Mouse (Mus musculus) thymus, postnatal 4 days (tissue): ENCODE measurements around the gene Tnfsf12.

Experiments
- DNase-seq: peaks from one replicate; pipeline ENCODE4 v3.0.0; 2021

Tnfsf12 gene

GRCm38 (mm10) chr11:69695361-69696181 is at the start of gene Tnfsf12, which contains the start of gene Tnfsfm13:
TSS of gene Tnfsf12 (minus strand) at chr11:69695849.
TSS of gene Tnfsfm13 (minus strand) at chr11:69696098.
- DNase-seq, result peak; percentile 25

GRCm38 (mm10) chr11:69731408-69731807 is 35.8 kb upstream of the Tnfsf12 start:
- peak; percentile 24 for DNase-seq

GRCm38 (mm10) chr11:69729063-69729462 is 33.4 kb upstream of the Tnfsf12 start:
- peak; percentile 85 for DNase-seq

GRCm38 (mm10) chr11:69725951-69726350 is 30.3 kb upstream of the Tnfsf12 start:
- no peak for DNase-seq

- no peak for DNase-seq
Measured at GRCm38 (mm10) chr11:69723074-69723473, 27.4 kb upstream of the Tnfsf12 start.

GRCm38 (mm10) chr11:69720852-69721251 is 25.2 kb upstream of the Tnfsf12 start:
- no peak for DNase-seq

- peak; percentile 53 for DNase-seq
Measured at GRCm38 (mm10) chr11:69719423-69719822, 23.8 kb upstream of the Tnfsf12 start.

GRCm38 (mm10) chr11:69718661-69719060 is 23.0 kb upstream of the Tnfsf12 start:
- DNase-seq, result no peak

GRCm38 (mm10) chr11:69716953-69717352 is 21.3 kb upstream of the Tnfsf12 start:
- no peak for DNase-seq

- DNase-seq, result no peak
Measured at GRCm38 (mm10) chr11:69715929-69716328, 20.3 kb upstream of the Tnfsf12 start.

GRCm38 (mm10) chr11:69715482-69715881 is 19.8 kb upstream of the Tnfsf12 start:
- DNase-seq, result peak; percentile 50

GRCm38 (mm10) chr11:69714636-69715329 is 19.1 kb upstream of the Tnfsf12 start:
- DNase-seq, result no peak

GRCm38 (mm10) chr11:69712954-69713672 is 17.5 kb upstream of the Tnfsf12 start:
- DNase-seq, result no peak

- DNase-seq, result no peak
Measured at GRCm38 (mm10) chr11:69711082-69711481, 15.4 kb upstream of the Tnfsf12 start.

- no peak for DNase-seq
Measured at GRCm38 (mm10) chr11:69710470-69710869, 14.8 kb upstream of the Tnfsf12 start.

GRCm38 (mm10) chr11:69709554-69710446 is 14.2 kb upstream of the Tnfsf12 start:
- DNase-seq, result no peak

- DNase-seq, result no peak
Measured at GRCm38 (mm10) chr11:69708614-69709265, 13.1 kb upstream of the Tnfsf12 start.

GRCm38 (mm10) chr11:69707873-69708381 is 12.3 kb upstream of the Tnfsf12 start:
- DNase-seq, result no peak

GRCm38 (mm10) chr11:69707480-69707847 is 11.8 kb upstream of the Tnfsf12 start:
- no peak for DNase-seq

- no peak for DNase-seq
Measured at GRCm38 (mm10) chr11:69706775-69707479, 11.3 kb upstream of the Tnfsf12 start.

- DNase-seq, result no peak
Measured at GRCm38 (mm10) chr11:69704613-69705010, 9.0 kb upstream of the Tnfsf12 start.
